Mouse (Mus musculus): ENCODE data around the gene Gm42878. TPM values are rescaled to one million over a fixed set of nuclear protein-coding genes. Genes with fewer than 3 reads are reported as not detected.

Gene Gm42878
- total and polyA plus RNA-seq, 2 experiments from 2014 or later: not detected

DNA sequence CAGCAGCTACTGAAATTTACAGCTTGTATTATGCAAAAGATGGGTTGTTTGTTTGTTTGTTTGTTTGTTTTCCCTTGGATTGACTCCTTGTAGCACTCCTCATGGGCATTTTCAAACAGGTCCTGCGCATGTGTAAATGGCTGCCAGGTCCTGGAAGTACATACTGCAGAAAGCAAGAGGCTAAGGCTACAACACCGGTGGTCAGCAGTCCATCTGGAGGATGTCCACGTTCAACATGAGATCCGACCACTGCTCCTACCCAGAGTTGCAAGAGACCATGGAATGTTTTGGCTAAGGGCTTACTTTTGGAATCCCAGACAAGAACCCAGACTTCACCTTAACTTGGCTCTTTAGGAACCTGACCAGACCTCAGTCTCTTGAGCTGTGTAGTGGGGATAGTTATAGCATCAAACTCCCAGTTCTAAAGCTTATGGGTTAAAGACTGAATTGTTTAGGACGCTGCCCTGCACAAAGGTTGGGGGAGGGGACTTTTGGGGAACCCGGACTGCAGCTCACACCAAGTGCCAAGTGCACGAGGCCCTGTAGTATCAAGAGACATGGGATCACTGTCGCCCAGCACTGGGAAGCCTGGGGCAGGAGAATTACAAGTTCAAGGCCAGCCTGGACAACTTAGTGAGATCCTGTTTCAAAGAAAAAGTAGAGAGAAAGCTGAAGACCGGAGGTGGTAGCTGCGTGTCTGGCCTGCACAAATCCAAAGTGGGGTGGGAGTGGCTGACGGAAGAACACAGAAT lies 47.0 kb upstream of the Gm42878 start:
- Histone ChIP-seq H3K36me3 (ENCODE audit: insufficient read depth, low read length) (no peaks in the 10 kb centered on the region), H3K9ac (replicated peaks; ENCODE audit: low read length, poor library complexity, severe bottlenecking) (no peak overlapping the region), H3K4me1 (ENCODE audit: insufficient read depth, low read length) (0 out of 2 replicates have a peak, but pooled peaks cover 3% of the 10 kb centered on the region), H3K9me3 (ENCODE audit: low read length) (no peaks in the 10 kb centered on the region), H3K4me2 (ENCODE audit: low read depth, low read length, poor library complexity, severe bottlenecking) (peak overlapping the region; percentile 93), H3K4me3 (ENCODE audit: low read depth, low read length) (peak overlapping the region; percentile 53; the same call in 1 of the 2 replicates), H3K27ac (ENCODE audit: low read depth, low read length) (no peak overlapping the region), H3K27me3 (ENCODE audit: insufficient read depth, low read length) (no peaks in the 10 kb centered on the region)
- WGBS: 64% methylated on average over 11 of the region's 11 CpGs
- no peak for TF ChIP-seq CTCF (IDR thresholded peaks at IDR 0.05)
- ATAC-seq (ENCODE audit: low FRiP score) (no peak), DNase-seq (ENCODE audit: low spot score) (no peak)

- peak overlapping the region; percentile 9; the same call in 1 of the 2 replicates for H3K4me2 ChIP-seq (ENCODE audit: low read depth, low read length, poor library complexity, severe bottlenecking)
- 67% methylated on average over 11 of the region's 11 CpGs for WGBS
- no peak for TF ChIP-seq CTCF (IDR thresholded peaks at IDR 0.05)
- H3K4me3 ChIP-seq (ENCODE audit: low read depth, low read length): no peak overlapping the region
- 0 out of 2 replicates have a peak, but pooled peaks cover 3% of the 10 kb centered on the region for H3K4me1 ChIP-seq (ENCODE audit: insufficient read depth, low read length)
- no peak for DNase-seq (ENCODE audit: low spot score)
- H3K9ac ChIP-seq (replicated peaks; ENCODE audit: low read length, poor library complexity, severe bottlenecking): no peak overlapping the region
- no peaks in the 10 kb centered on the region for H3K36me3 ChIP-seq (ENCODE audit: insufficient read depth, low read length)
- no peak for ATAC-seq (ENCODE audit: low FRiP score)
- H3K27me3 ChIP-seq (ENCODE audit: insufficient read depth, low read length): no peaks in the 10 kb centered on the region
- H3K9me3 ChIP-seq (ENCODE audit: low read length): no peaks in the 10 kb centered on the region
- H3K27ac ChIP-seq (ENCODE audit: low read depth, low read length): no peak overlapping the region
Observed at GRCm38 (mm10) chr5:121591417-121592063, 46.3 kb upstream of the Gm42878 start.

GRCm38 (mm10) chr5:121589928-121590327 lies 44.6 kb upstream of the Gm42878 start:
- 92% methylated on average over 6 of the region's 6 CpGs for WGBS
- Histone ChIP-seq H3K4me1 (ENCODE audit: insufficient read depth, low read length) (0 out of 2 replicates have a peak, but pooled peaks cover 3% of the 10 kb centered on the region), H3K27ac (ENCODE audit: low read depth, low read length) (no peak overlapping the region), H3K36me3 (ENCODE audit: insufficient read depth, low read length) (no peaks in the 10 kb centered on the region), H3K4me3 (ENCODE audit: low read depth, low read length) (no peak overlapping the region), H3K9me3 (ENCODE audit: low read length) (no peaks in the 10 kb centered on the region), H3K9ac (replicated peaks; ENCODE audit: low read length, poor library complexity, severe bottlenecking) (no peak overlapping the region), H3K27me3 (ENCODE audit: insufficient read depth, low read length) (no peaks in the 10 kb centered on the region), H3K4me2 (ENCODE audit: low read depth, low read length, poor library complexity, severe bottlenecking) (no peak overlapping the region)
- no peak for ATAC-seq (ENCODE audit: low FRiP score)
- TF ChIP-seq CTCF (IDR thresholded peaks at IDR 0.05): no peak
- no peak for DNase-seq (ENCODE audit: low spot score)

DNA sequence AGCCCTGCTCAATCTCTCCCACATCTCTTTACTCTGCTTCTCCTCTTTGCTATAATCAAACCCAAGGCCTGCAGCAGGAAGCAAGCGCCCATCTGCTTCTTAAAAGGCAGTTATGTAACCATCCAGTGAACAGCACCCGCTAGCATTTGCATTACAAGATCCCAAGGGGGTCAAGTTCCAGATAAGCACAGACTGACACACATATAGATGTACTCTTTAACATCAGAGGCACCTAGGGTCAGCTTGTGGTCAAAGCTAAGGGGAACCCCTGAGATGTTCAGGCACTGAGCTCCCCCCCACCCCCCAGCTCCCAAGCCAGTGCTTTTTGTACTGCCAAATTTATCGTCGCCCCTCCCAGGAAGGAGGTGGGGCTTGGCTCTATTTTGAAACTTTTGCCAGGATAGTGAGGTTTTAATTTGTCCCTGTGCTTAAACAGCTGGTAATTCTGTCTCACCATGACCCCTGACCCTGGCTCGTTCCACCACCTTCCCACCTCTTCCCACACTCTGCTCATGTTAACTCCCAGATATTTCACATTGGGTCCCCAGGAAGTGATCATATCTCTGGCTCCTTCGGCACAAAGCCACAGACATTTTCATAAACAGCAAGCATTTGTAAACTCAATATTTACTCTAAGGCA lies 41.2 kb upstream of the Gm42878 start:
- H3K4me3 ChIP-seq (ENCODE audit: low read depth, low read length): no peak overlapping the region
- WGBS: 77% methylated on average over 6 of the region's 6 CpGs
- TF ChIP-seq CTCF (IDR thresholded peaks at IDR 0.05): no peak
- H3K9me3 ChIP-seq (ENCODE audit: low read length): no peaks in the 10 kb centered on the region
- no peaks in the 10 kb centered on the region for H3K4me1 ChIP-seq (ENCODE audit: insufficient read depth, low read length)
- H3K9ac ChIP-seq (replicated peaks; ENCODE audit: low read length, poor library complexity, severe bottlenecking): no peak overlapping the region
- H3K4me2 ChIP-seq (ENCODE audit: low read depth, low read length, poor library complexity, severe bottlenecking): no peak overlapping the region
- no peak for DNase-seq (ENCODE audit: low spot score)
- no peak overlapping the region for H3K27ac ChIP-seq (ENCODE audit: low read depth, low read length)
- H3K27me3 ChIP-seq (ENCODE audit: insufficient read depth, low read length): no peaks in the 10 kb centered on the region
- no peak for ATAC-seq (ENCODE audit: low FRiP score)
- H3K36me3 ChIP-seq (ENCODE audit: insufficient read depth, low read length): no peaks in the 10 kb centered on the region

GRCm38 (mm10) chr5:121585699-121586098 lies 40.4 kb upstream of the Gm42878 start:
- Histone ChIP-seq H3K4me2 (ENCODE audit: low read depth, low read length, poor library complexity, severe bottlenecking) (no peak overlapping the region), H3K36me3 (ENCODE audit: insufficient read depth, low read length) (no peaks in the 10 kb centered on the region), H3K9me3 (ENCODE audit: low read length) (no peaks in the 10 kb centered on the region), H3K27ac (ENCODE audit: low read depth, low read length) (no peak overlapping the region), H3K4me1 (ENCODE audit: insufficient read depth, low read length) (no peaks in the 10 kb centered on the region), H3K9ac (replicated peaks; ENCODE audit: low read length, poor library complexity, severe bottlenecking) (no peak overlapping the region), H3K27me3 (ENCODE audit: insufficient read depth, low read length) (no peaks in the 10 kb centered on the region), H3K4me3 (ENCODE audit: low read depth, low read length) (no peak overlapping the region)
- DNase-seq (ENCODE audit: low spot score) (no peak), ATAC-seq (ENCODE audit: low FRiP score) (no peak)
- TF ChIP-seq CTCF (IDR thresholded peaks at IDR 0.05): no peak
- WGBS: 78% methylated on average over 5 of the region's 5 CpGs

DNA sequence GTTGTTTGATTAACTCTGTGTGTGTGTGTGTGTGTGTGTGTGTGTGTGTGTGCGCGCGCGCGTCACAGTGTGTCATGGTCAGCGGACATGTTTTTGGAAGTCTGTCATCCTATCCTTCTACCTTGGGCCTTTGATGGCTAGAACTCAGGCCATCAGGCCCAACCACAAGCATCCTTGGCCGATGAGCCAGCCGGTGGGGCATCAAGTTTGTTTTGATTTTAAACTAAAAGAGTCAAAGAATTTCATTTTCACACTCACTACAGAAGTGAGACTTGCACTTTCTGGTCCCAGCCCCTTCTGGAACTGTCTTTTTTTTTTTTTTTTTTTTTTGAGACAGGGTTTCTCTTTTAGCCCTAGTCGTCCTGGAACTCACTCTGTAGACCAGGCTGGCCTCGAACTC lies 39.7 kb upstream of the Gm42878 start:
- H3K9me3 ChIP-seq (ENCODE audit: low read length): no peaks in the 10 kb centered on the region
- H3K4me1 ChIP-seq (ENCODE audit: insufficient read depth, low read length): no peaks in the 10 kb centered on the region
- H3K4me2 ChIP-seq (ENCODE audit: low read depth, low read length, poor library complexity, severe bottlenecking): no peak overlapping the region
- H3K27ac ChIP-seq (ENCODE audit: low read depth, low read length): no peak overlapping the region
- H3K27me3 ChIP-seq (ENCODE audit: insufficient read depth, low read length): no peaks in the 10 kb centered on the region
- H3K4me3 ChIP-seq (ENCODE audit: low read depth, low read length): no peak overlapping the region
- ATAC-seq (ENCODE audit: low FRiP score) (no peak), DNase-seq (ENCODE audit: low spot score) (no peak)
- H3K9ac ChIP-seq (replicated peaks; ENCODE audit: low read length, poor library complexity, severe bottlenecking): no peak overlapping the region
- no peaks in the 10 kb centered on the region for H3K36me3 ChIP-seq (ENCODE audit: insufficient read depth, low read length)
- TF ChIP-seq CTCF (IDR thresholded peaks at IDR 0.05): no peak
- WGBS: 96% methylated on average over 10 of the region's 10 CpGs
